Mouse (Mus musculus): ENCODE data around the gene Nxph3.

Gene Nxph3

DNA sequence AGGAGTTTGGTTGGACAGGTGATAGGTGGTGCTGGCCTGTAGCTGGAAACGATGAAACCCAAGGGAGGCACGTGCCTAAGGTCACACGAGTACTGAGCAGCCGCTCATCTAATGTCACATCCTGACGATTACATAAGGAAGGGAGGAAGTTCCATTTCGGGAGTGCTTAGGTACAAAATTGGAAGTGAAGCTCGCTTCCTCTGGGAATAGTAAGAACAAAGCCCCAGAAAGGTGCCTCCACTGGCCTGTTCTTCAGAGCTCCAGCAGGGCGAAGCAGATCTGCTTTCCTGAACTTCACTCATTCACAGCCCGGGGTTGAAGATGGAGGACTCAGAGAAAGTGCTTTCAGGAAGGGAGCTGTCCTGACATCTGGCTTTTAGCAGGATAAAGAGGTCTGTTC is 20.4 kb downstream of the Nxph3 start:
- no peak for DNase-seq (ENCODE audit: low read depth, low spot score)

DNA sequence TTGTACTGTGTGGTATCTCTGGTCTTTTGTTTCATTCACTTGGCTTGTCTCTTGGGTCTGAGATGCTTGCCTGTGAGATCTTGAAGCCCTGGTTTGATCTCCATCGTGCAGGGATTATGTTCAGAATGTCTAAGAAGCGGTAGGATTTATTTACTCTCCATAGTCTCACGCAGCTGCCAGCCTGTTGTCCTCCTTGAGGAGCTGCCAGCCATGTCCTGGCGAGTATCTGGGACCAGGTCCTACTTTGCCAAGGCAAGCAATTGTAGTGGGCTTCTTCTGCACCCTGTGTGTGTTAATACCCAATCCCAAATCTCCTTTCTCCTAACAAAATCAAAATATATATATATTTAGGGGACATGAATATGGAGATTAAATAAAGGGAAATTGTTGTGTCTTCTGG is 21.4 kb downstream of the Nxph3 start:
- no peak for DNase-seq (ENCODE audit: low read depth, low spot score)

DNA sequence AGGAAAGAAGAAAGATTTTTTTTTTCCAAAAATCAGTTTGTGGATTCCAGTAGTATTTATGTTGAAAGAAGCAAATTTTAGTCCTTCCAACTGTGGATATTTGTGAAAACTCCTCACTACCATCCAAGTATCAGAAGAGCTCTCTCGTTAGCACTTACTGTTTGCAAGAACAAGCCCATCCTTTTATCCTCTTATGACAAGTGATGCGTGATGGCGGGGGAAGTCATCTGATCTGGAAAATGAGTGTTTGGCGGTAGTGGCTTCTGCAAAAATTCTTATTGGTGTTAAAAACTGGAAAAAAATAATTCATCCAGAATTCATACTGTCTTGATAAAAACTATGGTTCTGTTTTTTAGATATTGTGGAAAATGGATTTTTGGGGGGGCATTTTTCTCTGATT is 22.1 kb downstream of the Nxph3 start:
- no peak for DNase-seq (ENCODE audit: low read depth, low spot score)

DNA sequence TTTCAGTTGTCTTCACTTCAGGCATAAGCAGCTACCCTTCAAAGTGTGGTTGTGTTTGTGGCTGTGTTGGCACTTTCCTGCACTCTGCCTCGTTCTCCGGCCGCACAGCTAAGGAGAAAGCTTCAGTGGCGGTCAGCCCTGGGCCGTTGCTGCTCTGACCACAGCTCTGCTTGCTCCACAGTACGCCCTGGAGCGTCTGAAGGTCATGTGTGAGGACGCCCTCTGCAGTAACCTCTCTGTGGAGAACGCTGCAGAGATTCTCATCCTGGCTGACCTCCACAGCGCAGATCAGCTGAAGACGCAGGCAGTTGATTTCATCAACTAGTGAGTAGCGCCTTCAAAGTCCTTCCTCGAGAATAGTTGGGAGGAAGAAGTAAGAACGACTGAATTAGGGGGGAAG is 24.3 kb downstream of the Nxph3 start:
- DNase-seq (ENCODE audit: low read depth, low spot score), result no peak

DNA sequence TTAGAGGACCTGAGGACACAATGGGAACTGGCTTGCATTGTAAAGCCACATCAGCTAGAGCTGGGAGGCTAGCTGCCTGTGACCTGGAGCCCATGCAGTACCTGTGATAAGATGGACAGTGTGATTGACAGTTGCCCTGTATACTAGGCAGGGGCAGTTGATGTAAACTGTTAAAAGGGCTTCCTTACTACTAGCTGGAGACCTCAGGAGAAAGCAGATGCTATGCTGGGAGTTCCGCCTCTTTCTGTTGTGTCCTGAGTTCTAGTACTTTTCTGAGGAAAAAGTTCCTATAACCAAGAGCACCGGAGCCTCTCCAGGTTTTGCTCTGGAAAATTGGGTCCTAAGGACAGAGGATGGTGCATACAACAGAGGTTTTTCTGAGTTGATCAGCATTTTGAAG is 27.1 kb downstream of the Nxph3 start:
- DNase-seq (ENCODE audit: low read depth, low spot score), result no peak

DNA sequence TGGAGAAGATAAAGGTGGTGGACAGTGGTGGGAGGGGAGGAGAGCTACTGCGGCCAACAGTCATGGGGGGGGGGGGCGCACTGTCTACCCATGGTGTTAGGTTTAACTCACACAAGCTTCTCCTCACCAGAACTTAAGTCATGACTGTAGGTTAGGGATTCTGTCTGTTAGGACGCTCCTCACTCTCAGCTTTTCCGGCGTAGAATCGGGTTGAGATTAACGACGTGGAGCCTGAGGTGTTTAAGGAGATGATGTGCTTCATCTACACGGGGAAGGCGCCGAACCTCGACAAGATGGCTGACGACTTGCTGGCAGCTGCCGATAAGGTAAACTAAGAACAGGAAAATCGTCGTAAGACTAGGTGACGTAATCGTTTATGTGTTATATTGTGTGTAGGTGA is 28.7 kb downstream of the Nxph3 start:
- no peak for DNase-seq (ENCODE audit: low read depth, low spot score)

DNA sequence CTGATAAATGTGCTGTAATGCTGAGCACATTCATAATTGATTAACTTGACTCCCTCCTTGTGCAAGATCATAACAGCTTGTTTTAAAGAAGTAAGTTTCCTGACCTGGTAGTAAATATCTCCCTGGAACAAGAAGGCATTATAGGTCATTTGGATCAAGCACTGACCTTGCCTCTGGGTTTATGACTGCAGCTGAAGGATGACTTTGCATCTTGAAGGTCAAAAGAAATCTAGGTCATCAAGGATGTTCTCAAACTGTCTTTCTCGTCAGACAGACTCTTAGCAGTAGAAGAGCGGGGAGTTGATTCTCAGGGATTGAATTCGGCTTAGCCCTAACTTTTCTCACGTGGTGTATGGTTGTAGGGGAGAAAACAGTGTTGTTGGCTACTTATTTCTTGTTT is 33.7 kb downstream of the Nxph3 start:
- no peak for DNase-seq (ENCODE audit: low read depth, low spot score)

DNA sequence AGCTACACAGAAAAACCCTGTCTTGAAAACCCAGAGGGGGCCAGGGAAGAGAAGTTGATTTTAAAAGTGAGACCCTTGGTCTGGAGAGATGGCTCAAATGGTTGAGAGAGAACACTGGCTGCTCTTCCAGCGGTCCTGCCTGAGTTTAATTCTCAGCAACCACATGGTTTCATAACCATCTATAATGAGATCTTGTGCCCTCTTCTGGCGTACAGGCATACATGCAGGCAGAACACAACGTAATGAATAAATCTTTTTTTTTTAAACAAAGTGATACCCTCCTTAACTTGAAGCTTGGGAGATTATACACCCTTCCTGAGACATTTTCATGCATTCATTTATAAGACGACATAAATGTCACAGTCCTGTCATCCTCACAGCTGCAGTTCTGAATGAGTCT is 34.9 kb downstream of the Nxph3 start:
- DNase-seq (ENCODE audit: low read depth, low spot score), result peak; percentile 34

DNA sequence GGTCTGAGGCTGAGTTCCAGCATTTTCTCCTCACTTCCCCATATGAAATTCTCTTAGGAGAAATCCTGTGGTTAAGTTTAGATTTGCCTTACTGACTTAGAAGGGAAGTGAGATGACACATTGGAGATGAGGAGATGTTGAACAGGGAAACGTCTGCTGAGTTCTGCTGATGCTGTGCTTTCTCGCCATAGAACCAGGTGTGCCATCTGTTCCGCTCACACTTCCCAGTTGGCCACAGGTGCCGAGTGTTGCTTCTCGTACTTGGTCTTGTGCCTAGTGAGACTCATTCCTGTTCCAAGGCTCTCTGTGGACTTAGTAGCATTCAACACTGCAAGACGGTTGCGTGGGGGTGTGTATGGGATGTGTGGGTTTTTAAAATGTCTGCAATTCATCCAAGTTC is 38.0 kb downstream of the Nxph3 start:
- DNase-seq (ENCODE audit: low read depth, low spot score), result no peak

DNA sequence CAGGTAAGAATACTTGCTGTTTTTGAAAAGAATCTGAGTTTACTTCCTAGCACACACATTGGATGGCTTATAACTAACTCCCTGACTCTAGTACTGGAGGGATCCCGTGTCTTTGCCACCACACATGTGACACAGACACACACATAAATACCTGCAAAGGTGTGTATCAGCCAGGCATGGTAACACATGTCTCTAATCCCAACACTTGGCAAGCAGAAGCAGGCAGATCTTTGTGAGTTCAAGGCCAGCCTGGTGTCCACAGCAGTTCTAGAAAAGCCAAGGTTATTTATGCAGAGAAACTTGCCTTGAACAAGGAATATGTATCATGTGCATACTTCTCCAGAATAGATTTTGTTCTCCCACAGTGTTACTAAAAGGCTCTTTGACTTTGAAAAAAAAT is 40.9 kb downstream of the Nxph3 start:
- DNase-seq (ENCODE audit: low read depth, low spot score), result no peak

DNA sequence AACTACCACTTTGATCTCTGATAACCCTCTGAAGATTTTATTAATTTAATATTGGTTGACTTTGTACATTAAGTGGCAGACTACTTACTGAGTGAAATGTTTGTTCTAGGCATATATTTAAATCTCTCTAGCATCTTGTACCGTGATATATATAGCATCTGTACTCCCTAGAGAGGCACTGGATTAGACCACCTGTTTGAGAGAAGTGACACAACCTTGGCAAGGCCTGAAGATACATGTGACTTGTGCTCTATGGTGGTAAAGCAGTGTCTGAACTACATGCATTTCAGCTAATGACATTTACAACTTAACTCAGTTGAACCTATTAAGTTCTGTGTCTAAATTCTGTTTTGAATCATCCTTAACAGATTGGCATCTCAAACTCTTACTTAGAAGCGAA is 41.4 kb downstream of the Nxph3 start:
- no peak for DNase-seq (ENCODE audit: low read depth, low spot score)

DNA sequence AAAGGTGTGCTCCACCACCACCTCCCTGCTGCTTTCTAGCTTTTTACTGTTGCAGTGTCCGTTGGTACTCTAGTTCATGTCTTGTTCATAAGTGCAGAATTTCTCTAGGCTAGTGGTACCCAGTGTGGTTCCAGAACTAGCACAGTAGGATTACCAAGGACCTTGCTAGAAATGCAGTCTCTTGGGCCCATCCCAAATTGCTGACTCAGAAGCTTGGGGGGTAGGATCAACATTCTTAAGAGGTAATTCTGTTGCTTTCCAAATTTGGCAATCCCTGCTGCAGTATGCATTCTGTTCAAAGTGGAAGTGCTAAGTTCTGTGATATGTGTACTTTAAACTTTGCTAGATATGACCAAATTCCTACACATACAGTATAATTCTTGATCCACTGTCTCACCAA is 46.6 kb downstream of the Nxph3 start:
- no peak for DNase-seq (ENCODE audit: low read depth, low spot score)

DNA sequence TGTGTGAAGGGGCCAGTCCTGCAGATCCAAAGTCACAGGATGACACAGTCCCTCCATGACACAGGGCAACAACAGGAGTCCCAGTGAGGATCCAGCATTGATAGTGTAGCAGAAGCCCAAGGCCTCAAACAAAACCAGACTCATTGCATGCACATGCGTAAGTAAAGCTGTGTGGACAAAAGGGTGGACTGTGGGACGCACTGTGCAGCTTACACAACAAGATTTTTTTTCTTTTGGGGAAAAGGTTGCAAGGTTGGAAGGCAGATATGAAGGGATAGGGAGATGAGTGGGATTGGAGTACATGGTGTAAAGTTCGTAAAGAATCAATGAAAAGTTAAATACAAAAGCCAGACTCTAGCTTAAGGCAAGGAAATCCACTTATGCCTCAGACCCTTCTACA is 52.2 kb downstream of the Nxph3 start:
- no peak for DNase-seq (ENCODE audit: low read depth, low spot score)

DNA sequence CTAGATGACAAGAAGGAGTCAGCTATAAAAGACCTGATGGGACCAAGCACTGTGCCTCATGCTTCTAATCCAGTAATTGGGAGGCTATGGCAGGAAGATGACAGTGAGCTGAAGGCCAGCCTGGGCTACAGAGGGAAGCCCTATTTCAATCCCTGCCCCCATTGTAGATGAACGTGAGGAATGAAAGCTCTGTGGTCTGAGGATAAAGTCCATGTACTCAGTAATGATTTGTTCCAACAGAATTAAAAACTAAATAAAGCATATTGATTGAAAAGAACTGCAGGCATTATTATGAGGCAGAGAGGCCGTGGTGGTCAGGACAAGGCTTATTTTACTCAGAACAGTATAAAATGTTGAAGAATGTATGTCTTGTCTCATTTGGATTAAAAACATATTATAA is 53.5 kb downstream of the Nxph3 start:
- no peak for DNase-seq (ENCODE audit: low read depth, low spot score)
